Mouse (Mus musculus) ES-E14 (cell line): ENCODE data around the gene Eif1ad.

Experiments used
- CHD2 ChIP-seq: IDR thresholded peaks from 2 replicates; pipeline ENCODE4 v1.6.1; 2014; ENCODE audit warnings: mild to moderate bottlenecking, low read depth, low read length, inconsistent platforms
- ZC3H11A ChIP-seq: IDR thresholded peaks from 2 replicates; pipeline ENCODE4 v1.6.1; 2012; ENCODE audit warnings: low read depth, mild to moderate bottlenecking, inconsistent platforms, low read length, borderline replicate concordance

GRCm38 (mm10) chr19:5411961-5412360 is 45.4 kb downstream of the Eif1ad start:
- TF ChIP-seq ZC3H11A (no peak), CHD2 (no peak)
